Mouse (Mus musculus): ENCODE results near the gene Phlpp1.

The Phlpp1 gene

DNA sequence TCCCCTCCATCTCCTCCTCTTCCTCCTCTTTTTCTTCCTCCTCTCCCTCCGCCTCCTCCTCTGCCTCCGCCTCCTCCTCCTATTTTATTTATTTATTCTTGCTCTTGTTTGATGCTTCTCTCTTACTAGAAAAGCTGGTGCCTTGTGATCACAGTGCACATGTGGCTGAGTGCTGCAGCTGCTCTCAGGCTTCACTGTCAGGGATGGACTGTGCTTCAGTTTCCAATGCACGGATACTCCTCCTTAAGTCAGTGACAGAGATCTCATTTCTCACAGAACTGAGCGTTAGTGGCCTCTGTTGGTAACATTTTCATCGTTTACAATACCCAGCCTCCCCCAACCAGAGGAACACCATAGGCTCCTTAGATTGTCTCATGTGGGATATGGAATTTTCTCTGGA is 215.0 kb downstream of the Phlpp1 start:
- DNase-seq (ENCODE audit: low spot score in 2 of 2) = no peak

DNA sequence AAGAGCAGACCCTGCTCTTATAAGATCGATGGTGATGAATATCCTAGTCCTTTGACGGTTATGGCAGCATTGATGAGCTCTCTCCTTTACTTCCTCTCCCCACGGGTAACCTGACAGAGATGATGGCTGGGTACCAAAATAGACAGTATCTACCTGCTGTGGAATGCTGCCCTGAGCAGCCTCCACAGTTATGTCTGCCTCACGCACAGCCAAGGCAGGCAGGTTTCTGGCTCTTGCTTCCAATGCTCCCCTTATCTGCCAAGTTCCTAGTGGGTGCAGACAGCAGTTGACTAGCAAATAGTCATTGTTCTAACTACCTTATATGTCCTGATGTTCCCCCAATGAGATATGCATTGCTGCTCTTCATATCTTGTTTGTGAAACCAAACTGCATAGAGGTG is 215.7 kb downstream of the Phlpp1 start:
- no peak for DNase-seq (ENCODE audit: low spot score in 2 of 2)

DNA sequence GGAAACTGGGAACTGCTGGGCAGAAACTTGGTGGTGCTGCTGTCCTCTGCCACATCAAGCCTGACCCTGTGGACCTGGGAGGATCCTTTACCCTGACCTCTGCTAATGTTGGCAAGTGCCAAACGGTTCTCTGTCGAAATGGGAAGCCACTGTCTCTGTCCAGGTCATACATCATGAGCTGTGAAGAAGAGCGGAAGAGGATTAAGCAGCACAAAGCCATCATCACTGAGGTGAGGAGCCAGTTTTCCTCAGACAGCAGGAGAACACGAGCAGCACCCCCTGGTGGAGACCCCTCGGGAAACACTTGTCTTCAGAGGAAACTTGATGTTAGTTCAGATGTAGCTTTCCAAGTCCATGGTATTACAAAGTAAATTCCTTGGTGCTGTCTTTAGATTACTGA is 218.1 kb downstream of the Phlpp1 start:
- peak; percentile 51 to 60 for DNase-seq (ENCODE audit: low spot score in 2 of 2)

DNA sequence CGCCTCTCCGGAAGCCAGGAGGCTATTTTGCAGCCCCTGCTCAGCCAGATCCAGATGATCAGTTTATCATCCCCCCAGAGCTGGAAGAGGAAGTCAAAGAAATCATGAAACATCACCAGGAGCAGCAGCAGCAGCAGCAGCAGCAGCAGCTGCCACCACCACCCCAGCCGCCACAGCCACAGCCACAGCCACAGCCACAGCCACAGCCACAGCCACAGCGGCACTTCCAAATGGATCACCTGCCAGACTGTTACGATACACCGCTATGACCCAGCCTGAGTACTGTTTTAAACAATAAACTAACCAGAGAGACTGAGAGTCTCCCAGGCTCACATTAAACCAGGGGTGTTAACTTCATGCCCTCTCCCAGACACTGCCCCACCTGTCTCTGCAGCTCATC is 221.5 kb downstream of the Phlpp1 start:
- no peak for DNase-seq (ENCODE audit: low spot score in 2 of 2)

DNA sequence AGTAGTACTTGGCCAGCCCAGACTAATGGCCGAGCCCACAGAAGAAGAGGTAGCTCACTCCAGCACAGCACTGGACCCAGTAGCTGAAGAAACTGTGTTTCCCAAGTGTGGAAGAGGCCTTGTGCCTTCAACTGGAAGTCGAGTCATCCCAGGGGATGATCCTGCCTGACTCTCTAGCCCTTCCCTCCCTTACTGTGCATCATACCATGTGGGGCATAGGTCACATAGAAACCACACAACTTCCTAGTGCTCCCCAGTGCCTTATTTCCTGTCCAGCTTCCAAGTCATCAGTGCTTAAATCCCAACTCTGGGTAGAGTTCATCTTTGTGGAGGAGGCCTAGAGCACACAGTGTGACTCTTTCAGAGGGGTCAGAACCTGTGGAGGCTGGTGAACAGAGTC is 223.1 kb downstream of the Phlpp1 start:
- no peak for DNase-seq (ENCODE audit: low spot score in 2 of 2)

DNA sequence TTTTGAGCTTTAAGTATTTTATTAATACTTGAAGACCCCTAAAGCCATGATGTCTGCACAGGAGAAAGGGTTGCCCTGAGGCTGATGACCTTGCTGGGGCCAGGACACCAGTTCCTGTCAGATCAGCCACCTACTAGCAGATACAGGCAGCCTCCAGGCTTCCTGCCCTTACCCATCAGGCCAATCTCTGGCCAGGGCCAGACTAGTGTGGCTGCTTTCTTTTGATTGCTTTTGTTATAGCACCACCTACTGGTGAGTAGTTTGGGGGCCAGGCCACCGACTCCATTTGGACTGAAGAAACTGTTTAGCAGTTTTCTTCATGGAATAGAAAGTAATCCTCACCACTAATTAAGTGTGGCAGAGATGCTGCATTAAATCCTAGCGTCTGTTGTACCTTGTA is 223.9 kb downstream of the Phlpp1 start:
- DNase-seq (ENCODE audit: low spot score in 2 of 2) = peak; percentile 64 to 74

DNA sequence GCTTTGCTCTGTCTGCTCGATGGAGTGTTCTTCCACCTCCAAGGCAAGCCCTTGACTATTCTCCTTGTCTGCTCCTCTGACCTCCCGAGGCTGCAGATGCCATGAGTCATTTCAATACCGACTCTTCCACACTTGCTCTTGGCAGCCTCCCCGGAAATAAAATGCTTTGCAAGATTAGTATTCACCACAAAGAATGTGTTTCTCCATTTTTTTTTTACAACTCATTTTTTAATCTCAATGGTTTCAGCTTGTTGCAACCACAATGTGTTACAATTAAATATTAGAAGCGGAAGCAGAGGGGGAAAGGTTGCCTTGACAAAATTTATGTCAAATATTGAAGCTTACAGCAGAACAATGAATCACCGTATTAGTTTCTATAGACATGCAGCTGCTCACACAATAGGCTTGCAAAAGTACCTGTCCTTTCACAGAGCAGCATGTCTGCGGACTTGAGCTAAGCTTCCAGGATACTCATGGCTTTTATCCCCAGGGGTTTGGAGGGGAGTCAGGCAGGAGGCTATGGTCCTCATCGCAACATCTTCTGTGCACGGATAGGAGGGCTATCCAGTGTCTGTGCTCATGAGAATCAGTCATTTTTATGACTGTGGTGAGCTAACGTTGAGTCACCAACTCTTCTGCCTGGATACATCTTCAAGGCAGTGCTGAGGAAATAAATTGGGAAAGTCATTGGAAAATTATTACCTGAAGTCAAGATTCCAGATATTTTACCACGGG is 229.5 kb downstream of the Phlpp1 start:
- DNase-seq (ENCODE audit: low spot score in 2 of 2) = no peak

DNA sequence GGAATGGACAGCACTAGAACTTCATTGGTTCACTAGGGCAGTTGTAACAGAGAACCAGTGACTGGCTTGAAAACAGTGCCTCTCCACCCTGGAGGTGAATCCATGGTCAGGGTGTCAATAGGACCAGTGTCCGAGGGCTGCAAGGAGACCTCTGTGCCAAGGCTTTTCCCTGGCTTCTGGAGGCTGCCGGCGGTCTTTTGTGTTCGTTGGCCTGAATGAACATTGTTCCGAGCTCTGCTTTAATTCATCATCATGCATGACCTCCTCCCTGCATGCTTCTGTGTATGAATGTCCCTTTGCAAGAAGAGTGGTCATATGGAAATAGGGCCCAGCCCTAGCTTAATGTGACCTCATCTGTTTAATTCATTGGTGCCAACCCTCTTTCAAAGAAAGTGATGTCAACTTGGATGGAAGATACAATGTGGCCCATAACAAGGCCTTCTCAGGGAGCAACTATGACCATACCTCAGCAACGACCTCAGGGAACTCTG is 231.5 kb downstream of the Phlpp1 start:
- DNase-seq (ENCODE audit: low spot score in 2 of 2) = no peak

DNA sequence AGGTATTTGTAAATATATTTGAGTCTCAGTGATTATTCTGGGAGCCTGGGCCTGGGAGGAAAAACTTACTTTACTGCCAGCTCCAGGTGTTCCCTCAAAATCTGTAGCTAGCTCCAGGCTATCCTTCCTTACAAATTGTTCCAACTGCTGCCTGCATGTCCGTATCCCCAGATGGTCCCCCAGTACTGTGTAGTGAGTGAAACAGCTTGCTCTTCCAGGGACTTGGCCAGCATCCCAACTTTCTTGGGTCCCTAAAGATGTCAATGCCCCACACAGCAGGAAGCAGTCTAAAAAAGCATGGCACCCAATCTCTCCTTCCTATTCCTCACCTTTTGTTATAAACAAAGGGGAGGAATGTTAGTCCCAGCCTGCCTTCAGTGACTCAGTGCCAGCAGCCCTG is 235.3 kb downstream of the Phlpp1 start:
- DNase-seq (ENCODE audit: low spot score in 2 of 2) = no peak

DNA sequence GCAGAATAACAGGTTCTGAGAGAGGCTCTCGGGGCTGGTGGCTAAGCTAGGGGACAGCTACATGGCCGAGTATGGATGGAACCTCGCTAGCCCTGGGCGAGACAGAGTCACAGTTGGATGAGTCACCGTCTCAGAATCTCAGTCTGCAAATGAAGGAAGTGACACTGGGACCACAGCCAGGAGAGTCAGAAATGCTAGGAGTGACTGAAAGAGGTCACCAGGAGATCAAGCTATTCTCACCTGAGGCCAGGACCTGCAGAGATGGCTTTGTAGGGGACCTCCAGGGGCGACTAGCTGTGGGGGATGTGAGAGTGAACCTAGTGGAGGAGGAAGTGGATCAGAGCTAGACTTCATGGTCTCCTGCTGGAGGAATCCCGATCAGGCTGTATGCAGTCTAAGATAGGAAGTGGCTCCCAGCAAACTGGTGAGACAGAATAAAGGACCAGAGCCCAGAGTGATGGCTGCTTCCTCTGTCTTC is 236.4 kb downstream of the Phlpp1 start:
- no peak for DNase-seq (ENCODE audit: low spot score in 2 of 2)

DNA sequence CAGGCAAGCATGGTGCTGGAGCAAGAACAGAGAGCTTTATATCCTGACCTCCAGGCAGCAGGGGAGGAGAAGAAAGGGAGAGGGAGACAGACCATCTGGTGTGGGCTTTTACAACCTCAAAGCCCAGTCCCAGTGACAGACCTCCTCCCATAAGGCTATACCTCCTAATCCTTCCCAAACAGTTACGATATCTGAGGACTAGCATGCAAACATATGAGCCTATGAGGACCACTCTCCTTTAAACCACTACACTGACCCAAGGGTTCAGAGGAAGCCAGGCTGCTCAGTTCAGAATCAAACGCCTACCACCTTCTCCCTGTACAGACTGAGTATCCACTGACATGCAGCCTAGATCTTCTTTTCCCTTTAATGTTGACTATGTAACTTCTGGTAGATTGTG is 239.3 kb downstream of the Phlpp1 start:
- no peak for DNase-seq (ENCODE audit: low spot score in 2 of 2)

DNA sequence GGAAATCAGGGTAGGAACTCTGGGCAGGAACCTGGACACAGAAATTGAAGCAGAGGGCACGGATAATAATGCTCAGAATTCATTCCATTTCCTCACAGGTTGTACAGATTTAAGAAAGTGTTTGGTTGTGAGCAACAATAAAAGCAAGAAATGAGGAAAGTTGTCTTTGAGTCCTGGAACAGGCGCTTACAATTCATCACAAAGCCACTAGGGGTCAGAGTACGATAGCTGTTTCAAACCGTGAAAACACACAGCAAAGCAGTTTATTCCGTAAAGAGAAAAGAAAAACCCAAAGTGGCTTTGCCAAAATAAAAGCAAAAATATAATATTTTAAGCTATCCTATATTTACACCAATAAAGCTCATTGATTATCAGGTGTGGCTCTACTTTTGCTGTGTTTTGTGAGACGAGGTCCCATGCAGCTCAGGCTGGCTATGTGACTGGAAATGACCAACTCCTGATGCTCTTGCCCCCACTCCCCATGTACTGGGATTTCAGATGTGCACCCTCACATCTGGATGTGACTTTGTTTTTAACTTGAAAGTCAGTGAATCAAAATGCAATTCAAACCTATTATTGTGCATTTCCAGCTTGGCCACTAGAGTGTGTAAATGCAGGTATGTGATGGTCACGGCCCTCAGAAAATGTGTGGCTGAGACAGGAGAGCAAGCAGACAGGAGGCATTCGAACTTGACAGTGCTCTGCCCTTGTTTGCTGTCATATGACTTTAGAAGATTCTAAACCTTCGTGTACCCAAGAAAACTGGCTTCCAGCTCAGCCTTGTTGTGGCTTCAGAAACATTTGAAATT is 253.8 kb downstream of the Phlpp1 start:
- peak; percentile 67 to 72 for DNase-seq (ENCODE audit: low spot score in 2 of 2)

DNA sequence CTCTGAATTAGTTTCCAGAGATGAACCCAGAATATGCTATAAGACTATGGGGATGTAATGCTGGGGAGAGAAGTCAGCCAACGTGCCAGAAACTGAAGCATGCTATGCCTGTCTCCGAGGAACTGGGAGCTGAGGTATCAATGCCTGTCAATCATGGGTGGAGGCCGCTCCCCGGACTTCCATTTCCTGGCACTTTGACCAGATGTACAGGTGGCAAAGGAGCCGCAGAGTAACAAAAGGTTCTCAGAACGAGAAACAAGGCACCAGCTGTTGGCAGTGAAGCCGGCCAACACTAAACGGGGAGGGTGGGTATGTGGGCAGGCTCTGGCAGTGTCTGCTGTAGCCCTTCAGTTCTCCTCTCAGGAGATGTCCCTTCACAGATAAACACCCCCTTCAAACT is 256.6 kb downstream of the Phlpp1 start:
- DNase-seq (ENCODE audit: low spot score in 2 of 2) = peak; percentile 47 to 62

DNA sequence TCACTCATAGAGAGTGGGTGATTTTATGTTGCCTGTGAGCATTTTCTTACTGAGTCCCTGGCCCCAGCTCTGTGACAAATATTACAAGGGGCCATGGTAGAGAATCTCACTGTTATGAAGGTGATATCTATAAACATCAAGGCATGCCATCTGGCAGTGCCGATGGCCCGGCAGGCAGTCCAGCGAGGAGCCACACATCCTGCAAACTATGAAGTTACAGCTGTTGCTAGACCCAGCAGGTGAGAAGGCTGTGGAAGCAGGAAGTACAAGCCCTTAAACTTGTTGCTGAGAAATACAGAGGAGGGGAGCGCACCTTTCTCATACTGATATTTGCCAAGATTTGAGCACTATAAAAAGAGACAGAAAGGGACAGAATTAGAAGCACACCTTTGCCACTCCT is 257.0 kb downstream of the Phlpp1 start:
- no peak for DNase-seq (ENCODE audit: low spot score in 2 of 2)

DNA sequence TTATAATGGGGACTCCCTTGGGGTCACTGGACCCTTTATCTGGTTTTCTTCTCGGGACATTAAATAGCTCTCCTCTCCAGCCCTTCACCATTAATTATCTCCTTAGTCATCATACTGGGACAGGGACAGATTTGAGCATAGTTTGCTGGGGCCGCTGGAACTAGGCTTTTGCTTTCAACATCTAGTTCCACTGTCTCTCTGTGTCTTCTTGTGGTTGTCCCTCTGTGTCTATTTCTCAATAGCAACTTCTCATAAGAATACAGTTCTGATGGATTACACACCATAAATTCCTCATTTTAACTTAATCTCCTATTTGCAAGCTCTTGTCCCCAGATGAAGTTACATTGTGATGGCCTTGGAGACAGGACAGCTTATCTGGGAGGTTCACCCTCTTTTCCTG is 262.0 kb downstream of the Phlpp1 start:
- DNase-seq (ENCODE audit: low spot score in 2 of 2) = no peak

All from right cerebral cortex, adult 2 months (tissue).